ENCODE assay signal across 8 mouse cellular contexts in genomic region chr19:4877785-4878184, GRCm38 (mm10). TPM values are rescaled to one million over a fixed set of nuclear protein-coding genes. Genes with fewer than 3 reads are reported as not detected.
DNase-seq lines count a peak whose midpoint lies in the region; ATAC-seq lines count a peak whose summit lies in the region.

Gene Actn3 (minus strand): TSS chr19:4877909.

- H3K36me3 ChIP-seq in forebrain, embryonic 12.5 days (replicated peaks), result no peaks in the 10 kb centered on the region
- H3K36me3 ChIP-seq in limb, embryonic 13.5 days, result 0 out of 2 replicates have a peak, but pooled peaks cover 3% of the 10 kb centered on the region
- H3K36me3 ChIP-seq in midbrain, embryonic 15.5 days (replicated peaks), result no peaks in the 10 kb centered on the region

- intact Hi-C loops in heart, postnatal 25 days (cut with DNase I), result no loop called here

- H3K27me3 ChIP-seq in forebrain, embryonic 12.5 days, result peaks cover 12% of the 10 kb centered on the region
- H3K27me3 ChIP-seq in limb, embryonic 13.5 days, result peaks cover 5% of the 10 kb centered on the region; the same call in 1 of the 2 replicates
- no peaks in the 10 kb centered on the region for H3K27me3 ChIP-seq in midbrain, embryonic 15.5 days (replicated peaks)

- no peaks in the 10 kb centered on the region for H3K9me3 ChIP-seq in forebrain, embryonic 12.5 days
- no peaks in the 10 kb centered on the region for H3K9me3 ChIP-seq in limb, embryonic 13.5 days
- H3K9me3 ChIP-seq in midbrain, embryonic 15.5 days, result no peaks in the 10 kb centered on the region

- H3K9ac ChIP-seq in forebrain, embryonic 12.5 days, result peak within 1 kb of the TSS; percentile 85
- peak within 1 kb of the TSS; percentile 84 for H3K9ac ChIP-seq in limb, embryonic 13.5 days
- H3K9ac ChIP-seq in midbrain, embryonic 15.5 days, result peak within 1 kb of the TSS; percentile 74

- WGBS in forebrain, embryonic 12.5 days, result 4% methylated on average over 17 of the region's 17 CpGs
- WGBS in limb, embryonic 13.5 days, result 2% methylated on average over 17 of the region's 17 CpGs
- WGBS in midbrain, embryonic 15.5 days, result 2% methylated on average over 16 of the region's 17 CpGs

- peaks cover 22% of the 10 kb centered on the region for H3K4me1 ChIP-seq in forebrain, embryonic 12.5 days
- peaks cover 15% of the 10 kb centered on the region for H3K4me1 ChIP-seq in limb, embryonic 13.5 days
- H3K4me1 ChIP-seq in midbrain, embryonic 15.5 days, result peaks cover 16% of the 10 kb centered on the region

- DNase-seq in adrenal gland, postnatal 10 days, result no peak
- no peak for DNase-seq in adrenal gland, adult 2 months
- DNase-seq in heart, postnatal 25 days (ENCODE audit: low spot score), result peak; percentile 20
- no peak for DNase-seq in layer of hippocampus, adult 8-10 months (ENCODE audit: low spot score in 2 of 2)
- no peak for DNase-seq in layer of hippocampus, postnatal 25 days (ENCODE audit: extremely low spot score in 1 of 2, low spot score in 1 of 2)

- peak within 1 kb of the TSS; percentile 63; the same call in 1 of the 2 replicates for H3K27ac ChIP-seq in forebrain, embryonic 12.5 days
- peak within 1 kb of the TSS; percentile 58 for H3K27ac ChIP-seq in limb, embryonic 13.5 days
- H3K27ac ChIP-seq in midbrain, embryonic 15.5 days, result peak within 1 kb of the TSS; percentile 76

- ATAC-seq in forebrain, embryonic 12.5 days (ENCODE audit: low FRiP score), result no peak
- ATAC-seq in limb, embryonic 13.5 days (ENCODE audit: low FRiP score, low read depth), result peak; percentile 5; the same call in 1 of the 2 replicates
- ATAC-seq in midbrain, embryonic 15.5 days (replicated peaks), result peak; percentile 35; the same call in 1 of the 2 replicates

- peak within 1 kb of the TSS; percentile 95 for H3K4me3 ChIP-seq in forebrain, embryonic 12.5 days (replicated peaks)
- peak within 1 kb of the TSS; percentile 97 for H3K4me3 ChIP-seq in limb, embryonic 13.5 days
- H3K4me3 ChIP-seq in midbrain, embryonic 15.5 days, result peak within 1 kb of the TSS; percentile 86

- peak within 1 kb of the TSS; percentile 98 for H3K4me2 ChIP-seq in forebrain, embryonic 12.5 days
- H3K4me2 ChIP-seq in limb, embryonic 13.5 days (replicated peaks), result peak within 1 kb of the TSS; percentile 90
- peak within 1 kb of the TSS; percentile 70 for H3K4me2 ChIP-seq in midbrain, embryonic 15.5 days

RNA-seq across cellular contexts. Expression of gene Actn3, which starts in this region (rescaled TPM):
- total RNA-seq in adrenal gland, postnatal 10 days (2021), result 10 to 100 TPM; 70.8 to 96.2 TPM
- total RNA-seq in adrenal gland, adult 2 months (2021), result 1 to 10 TPM in 1 of 2 experiments, under 1 TPM in 1; 0.43 to 1.0 TPM
- polyA plus RNA-seq in adrenal gland, adult 2 months (2012; rRNA removed), result 0.16 and 0.47 TPM in 2 replicates
- polyA plus RNA-seq in forebrain, embryonic 12.5 days (2016; fragmentation: Nextera tagmentation; extraction: Ambion mirVana), result 1.2 and 1.3 TPM in 2 replicates
- under 1 TPM; 0.42 to 0.53 TPM for total RNA-seq in heart, postnatal 25 days (2021)
- 14.0 and 15.0 TPM in 2 replicates for polyA plus RNA-seq in limb, embryonic 13.5 days (2015; fragmentation: Nextera tagmentation; extraction: Ambion mirVana)
- 2.2 and 2.7 TPM in 2 replicates for polyA plus RNA-seq in midbrain, embryonic 15.5 days (2015; fragmentation: Nextera tagmentation; extraction: Ambion mirVana)
- total RNA-seq in layer of hippocampus, adult 8-10 months (2022), result 1 to 10 TPM in 3 of 4 experiments, under 1 TPM in 1; 0.74 to 1.4 (median 1.1) TPM
- total RNA-seq in layer of hippocampus, postnatal 25 days (2021), result under 1 TPM; 0.84 to 0.89 TPM

Comparison
In these comparisons a context has a peak if more than half of its experiments do, and no peak if none do; other contexts are left out.
1. RNA of gene Actn3 (total RNA-seq): 70.8 to 96.2 TPM in adrenal gland, postnatal 10 days; 0.74 to 1.4 TPM in layer of hippocampus, adult 8-10 months, 0.43 to 1.0 TPM in adrenal gland, adult 2 months, 0.84 to 0.89 TPM in layer of hippocampus, postnatal 25 days and 0.42 to 0.53 TPM in heart, postnatal 25 days; every median in the first group is over 10 times any median in the second.
2. Peak in DNase-seq in heart, postnatal 25 days; RNA of the gene not detected or under 1 TPM.
3. Peak in every context shown above with its lines, with median percentiles within 50 percentile points of each other: H3K27ac ChIP-seq, H3K4me2 ChIP-seq, H3K4me3 ChIP-seq and H3K9ac ChIP-seq.